Mouse (Mus musculus): ENCODE data around the gene Gm37240. TPM values are rescaled to one million over a fixed set of nuclear protein-coding genes. Genes with fewer than 3 reads are reported as not detected.

The Gm37240 gene
- polyA plus RNA-seq, 1 experiment: 0.91 TPM

DNA sequence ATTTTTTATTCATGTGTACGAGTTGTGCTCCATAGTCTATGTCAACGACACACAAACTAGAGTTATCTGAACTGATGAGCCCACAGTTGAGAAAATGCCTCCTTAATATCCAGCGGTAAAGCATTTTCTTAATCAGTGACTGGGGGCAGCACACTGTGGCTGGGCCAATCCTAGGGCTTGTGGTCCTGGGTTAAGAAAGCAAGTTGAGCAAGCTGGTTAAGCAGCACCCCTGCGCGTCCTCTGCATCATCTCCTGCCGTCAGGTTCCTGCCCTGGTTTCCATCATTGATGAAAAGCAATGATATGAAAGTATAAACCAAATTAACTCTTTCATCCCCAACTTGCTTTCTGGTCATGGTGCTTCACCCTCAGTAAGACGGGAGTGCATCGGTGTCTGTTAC is 1394.7 kb downstream of the Gm37240 start:
- H3K4me3 ChIP-seq (ENCODE audit: low read depth, low read length): no peak overlapping the region
- no peaks in the 10 kb centered on the region for H3K36me3 ChIP-seq (ENCODE audit: control insufficient read depth, insufficient read depth, low read length, poor library complexity, severe bottlenecking)
- H3K27ac ChIP-seq (ENCODE audit: insufficient read depth, low read length): no peak overlapping the region
- no peaks in the 10 kb centered on the region for H3K9me3 ChIP-seq (replicated peaks; ENCODE audit: control insufficient read depth, insufficient read depth, low read length, poor library complexity, severe bottlenecking)
- H3K9ac ChIP-seq (ENCODE audit: low read depth, poor library complexity, severe bottlenecking): no peak overlapping the region
- peaks cover 2% of the 10 kb centered on the region for H3K4me1 ChIP-seq (ENCODE audit: control insufficient read depth, insufficient read depth, low read length)
- H3K27me3 ChIP-seq (ENCODE audit: control insufficient read depth, insufficient read depth, low read length, poor library complexity, severe bottlenecking): no peaks in the 10 kb centered on the region
- TF ChIP-seq CTCF (IDR thresholded peaks at IDR 0.05; ENCODE audit: low read depth, low read length): no peak
- TF ChIP-seq POLR2A (IDR thresholded peaks at IDR 0.05; ENCODE audit: insufficient read depth, low read length): no peak
- no peak for TF ChIP-seq EP300 (IDR thresholded peaks at IDR 0.05; ENCODE audit: insufficient read depth, low read depth, low read length)

- no peaks in the 10 kb centered on the region for H3K36me3 ChIP-seq (ENCODE audit: control insufficient read depth, insufficient read depth, low read length, poor library complexity, severe bottlenecking)
- H3K27me3 ChIP-seq (ENCODE audit: control insufficient read depth, insufficient read depth, low read length, poor library complexity, severe bottlenecking): no peaks in the 10 kb centered on the region
- H3K27ac ChIP-seq (ENCODE audit: insufficient read depth, low read length): 0 out of 2 replicates have a peak overlapping the region, but pooled peaks have one; percentile 5
- H3K9ac ChIP-seq (ENCODE audit: low read depth, poor library complexity, severe bottlenecking): no peak overlapping the region
- peaks cover 2% of the 10 kb centered on the region for H3K4me1 ChIP-seq (ENCODE audit: control insufficient read depth, insufficient read depth, low read length)
- no peaks in the 10 kb centered on the region for H3K9me3 ChIP-seq (replicated peaks; ENCODE audit: control insufficient read depth, insufficient read depth, low read length, poor library complexity, severe bottlenecking)
- H3K4me3 ChIP-seq (ENCODE audit: low read depth, low read length): no peak overlapping the region
- TF ChIP-seq CTCF (IDR thresholded peaks at IDR 0.05; ENCODE audit: low read depth, low read length): no peak
- TF ChIP-seq POLR2A (IDR thresholded peaks at IDR 0.05; ENCODE audit: insufficient read depth, low read length): no peak
- TF ChIP-seq EP300 (IDR thresholded peaks at IDR 0.05; ENCODE audit: insufficient read depth, low read depth, low read length): no peak
These were observed 1395.2 kb downstream of the Gm37240 start for GRCm38 (mm10) chr3:84492148-84492547.

- no peak overlapping the region for H3K27ac ChIP-seq (ENCODE audit: insufficient read depth, low read length)
- H3K4me3 ChIP-seq (ENCODE audit: low read depth, low read length): no peak overlapping the region
- no peaks in the 10 kb centered on the region for H3K36me3 ChIP-seq (ENCODE audit: control insufficient read depth, insufficient read depth, low read length, poor library complexity, severe bottlenecking)
- no peaks in the 10 kb centered on the region for H3K27me3 ChIP-seq (ENCODE audit: control insufficient read depth, insufficient read depth, low read length, poor library complexity, severe bottlenecking)
- TF ChIP-seq POLR2A (IDR thresholded peaks at IDR 0.05; ENCODE audit: insufficient read depth, low read length) (no peak), EP300 (IDR thresholded peaks at IDR 0.05; ENCODE audit: insufficient read depth, low read depth, low read length) (no peak)
- H3K4me1 ChIP-seq (ENCODE audit: control insufficient read depth, insufficient read depth, low read length): peaks cover 2% of the 10 kb centered on the region
- H3K9me3 ChIP-seq (replicated peaks; ENCODE audit: control insufficient read depth, insufficient read depth, low read length, poor library complexity, severe bottlenecking): no peaks in the 10 kb centered on the region
- H3K9ac ChIP-seq (ENCODE audit: low read depth, poor library complexity, severe bottlenecking): no peak overlapping the region
These were observed 1398.6 kb downstream of the Gm37240 start for GRCm38 (mm10) chr3:84488716-84489115.

DNA sequence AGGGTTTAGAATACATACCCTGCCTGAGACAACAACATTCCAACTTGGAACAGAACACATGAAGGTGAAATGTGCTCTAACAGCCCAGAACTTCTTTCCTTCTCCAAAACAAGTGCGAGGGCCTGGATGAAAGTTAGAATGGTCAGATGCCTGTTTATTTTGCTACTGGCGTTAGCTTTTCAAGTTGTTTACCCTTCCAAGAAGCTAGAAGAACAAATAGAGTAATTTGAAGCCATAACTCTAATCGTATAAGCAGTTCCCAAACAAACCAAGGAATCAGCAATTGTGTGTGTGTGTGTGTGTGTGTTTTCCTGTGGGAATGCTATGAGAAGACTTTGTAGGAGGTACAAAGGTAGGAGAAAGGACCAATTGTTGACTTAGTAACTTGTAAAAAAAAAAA is 1402.4 kb downstream of the Gm37240 start:
- H3K36me3 ChIP-seq (ENCODE audit: control insufficient read depth, insufficient read depth, low read length, poor library complexity, severe bottlenecking): no peaks in the 10 kb centered on the region
- no peaks in the 10 kb centered on the region for H3K4me1 ChIP-seq (ENCODE audit: control insufficient read depth, insufficient read depth, low read length)
- no peak overlapping the region for H3K4me3 ChIP-seq (ENCODE audit: low read depth, low read length)
- H3K9ac ChIP-seq (ENCODE audit: low read depth, poor library complexity, severe bottlenecking): no peak overlapping the region
- TF ChIP-seq CTCF (IDR thresholded peaks at IDR 0.05; ENCODE audit: low read depth, low read length) (no peak), EP300 (IDR thresholded peaks at IDR 0.05; ENCODE audit: insufficient read depth, low read depth, low read length) (no peak), POLR2A (IDR thresholded peaks at IDR 0.05; ENCODE audit: insufficient read depth, low read length) (no peak)
- peaks cover under 1% of the 10 kb centered on the region; the same call in 1 of the 2 replicates for H3K27me3 ChIP-seq (ENCODE audit: control insufficient read depth, insufficient read depth, low read length, poor library complexity, severe bottlenecking)
- no peak overlapping the region for H3K27ac ChIP-seq (ENCODE audit: insufficient read depth, low read length)
- no peaks in the 10 kb centered on the region for H3K9me3 ChIP-seq (replicated peaks; ENCODE audit: control insufficient read depth, insufficient read depth, low read length, poor library complexity, severe bottlenecking)

DNA sequence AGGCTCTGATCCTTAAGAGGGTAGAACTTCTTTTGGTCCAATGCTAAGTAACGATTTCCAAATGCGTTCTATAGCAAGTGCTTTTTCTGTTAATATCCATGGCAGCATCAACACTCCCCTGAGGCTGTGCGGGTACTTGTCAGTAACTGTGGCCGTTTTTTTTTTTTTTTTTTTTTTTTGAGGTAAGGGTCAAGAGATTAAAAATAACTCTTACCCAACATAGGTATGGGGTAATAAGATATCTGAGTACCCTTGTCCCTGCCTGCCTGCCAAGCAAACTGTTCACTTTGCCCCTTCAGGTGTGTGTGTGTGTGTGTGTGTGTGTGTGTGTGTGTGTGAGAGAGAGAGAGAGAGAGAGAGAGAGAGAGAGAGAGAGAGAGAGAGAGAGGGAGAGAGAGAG is 1403.0 kb downstream of the Gm37240 start:
- TF ChIP-seq CTCF (IDR thresholded peaks at IDR 0.05; ENCODE audit: low read depth, low read length): no peak
- no peak for TF ChIP-seq POLR2A (IDR thresholded peaks at IDR 0.05; ENCODE audit: insufficient read depth, low read length)
- no peak for TF ChIP-seq EP300 (IDR thresholded peaks at IDR 0.05; ENCODE audit: insufficient read depth, low read depth, low read length)
- Histone ChIP-seq H3K27ac (ENCODE audit: insufficient read depth, low read length) (no peak overlapping the region), H3K4me3 (ENCODE audit: low read depth, low read length) (no peak overlapping the region), H3K4me1 (ENCODE audit: control insufficient read depth, insufficient read depth, low read length) (no peaks in the 10 kb centered on the region), H3K36me3 (ENCODE audit: control insufficient read depth, insufficient read depth, low read length, poor library complexity, severe bottlenecking) (no peaks in the 10 kb centered on the region), H3K27me3 (ENCODE audit: control insufficient read depth, insufficient read depth, low read length, poor library complexity, severe bottlenecking) (peaks cover 4% of the 10 kb centered on the region; the same call in 1 of the 2 replicates), H3K9me3 (replicated peaks; ENCODE audit: control insufficient read depth, insufficient read depth, low read length, poor library complexity, severe bottlenecking) (no peaks in the 10 kb centered on the region), H3K9ac (ENCODE audit: low read depth, poor library complexity, severe bottlenecking) (no peak overlapping the region)

DNA sequence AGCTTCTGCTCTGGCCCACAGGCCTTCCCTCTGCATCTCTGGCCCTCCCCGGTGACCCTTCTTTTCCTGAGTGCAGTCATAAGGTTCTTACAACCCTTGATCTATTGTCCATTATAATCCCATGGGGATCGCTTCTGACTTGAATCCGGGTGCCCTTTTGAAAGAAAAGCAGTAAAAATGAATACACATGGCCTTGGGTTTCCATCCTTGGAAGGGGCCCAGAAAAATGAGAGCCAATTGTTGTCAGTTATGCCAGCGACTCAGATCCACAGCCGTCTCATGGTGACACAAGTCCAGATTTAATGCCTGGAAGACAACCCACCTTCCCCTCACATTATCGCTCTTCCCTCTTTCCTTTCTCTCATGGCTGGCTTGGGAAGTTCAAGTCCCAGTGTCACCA is 1405.2 kb downstream of the Gm37240 start:
- H3K36me3 ChIP-seq (ENCODE audit: control insufficient read depth, insufficient read depth, low read length, poor library complexity, severe bottlenecking): no peaks in the 10 kb centered on the region
- TF ChIP-seq EP300 (IDR thresholded peaks at IDR 0.05; ENCODE audit: insufficient read depth, low read depth, low read length) (no peak), POLR2A (IDR thresholded peaks at IDR 0.05; ENCODE audit: insufficient read depth, low read length) (no peak), CTCF (IDR thresholded peaks at IDR 0.05; ENCODE audit: low read depth, low read length) (no peak)
- H3K4me3 ChIP-seq (ENCODE audit: low read depth, low read length): no peak overlapping the region
- no peak overlapping the region for H3K27ac ChIP-seq (ENCODE audit: insufficient read depth, low read length)
- peaks cover 13% of the 10 kb centered on the region for H3K27me3 ChIP-seq (ENCODE audit: control insufficient read depth, insufficient read depth, low read length, poor library complexity, severe bottlenecking)
- H3K9me3 ChIP-seq (replicated peaks; ENCODE audit: control insufficient read depth, insufficient read depth, low read length, poor library complexity, severe bottlenecking): no peaks in the 10 kb centered on the region
- H3K9ac ChIP-seq (ENCODE audit: low read depth, poor library complexity, severe bottlenecking): no peak overlapping the region
- no peaks in the 10 kb centered on the region for H3K4me1 ChIP-seq (ENCODE audit: control insufficient read depth, insufficient read depth, low read length)

Data from ES-Bruce4 (cell line).